27 mouse cellular contexts compared by ENCODE assay signal in genomic region chr11:3989748-3990147, GRCm38 (mm10). TPM values are rescaled to one million over a fixed set of nuclear protein-coding genes. Genes with fewer than 3 reads are reported as not detected.
"Had no signal": no experiment of that assay in that cellular context is flagged by ENCODE, and none has a peak within 500 bp of the region (broad histone marks: within the 10 kb centered on the region; RNA-seq: fewer than 3 reads in every experiment).

No protein-coding gene starts in this region.

- H3K27me3 ChIP-seq: limb, embryonic 12.5 days; limb, embryonic 15.5 days; midbrain, embryonic 15.5 days; neural tube, embryonic 12.5 days had no signal

- H3K27ac ChIP-seq: layer of hippocampus, adult 2 months; limb, embryonic 12.5 days; limb, embryonic 15.5 days; liver, embryonic 14.5 days; macrophage; midbrain, embryonic 12.5 days; midbrain, embryonic 15.5 days; neural tube, embryonic 12.5 days; neural tube, embryonic 15.5 days had no signal

- H3K9ac ChIP-seq: limb, embryonic 12.5 days; limb, embryonic 15.5 days; liver, embryonic 14.5 days; liver, postnatal 0 days; lung, embryonic 14.5 days; midbrain, embryonic 12.5 days; midbrain, embryonic 15.5 days; neural tube, embryonic 12.5 days; neural tube, embryonic 15.5 days had no signal

- H3K36me3 ChIP-seq: limb, embryonic 12.5 days; limb, embryonic 15.5 days; midbrain, embryonic 12.5 days; midbrain, embryonic 15.5 days; neural tube, embryonic 12.5 days; neural tube, embryonic 15.5 days had no signal

- ATAC-seq: hindbrain, embryonic 16.5 days; intestine, embryonic 16.5 days; liver, postnatal 0 days; lung, postnatal 0 days; midbrain, embryonic 15.5 days had no signal

- H3K4me1 ChIP-seq: limb, embryonic 15.5 days; midbrain, embryonic 12.5 days; midbrain, embryonic 15.5 days; neural tube, embryonic 12.5 days; neural tube, embryonic 15.5 days had no signal

- H3K4me3 ChIP-seq: layer of hippocampus, adult 2 months; limb, embryonic 12.5 days; limb, embryonic 15.5 days; midbrain, embryonic 12.5 days; midbrain, embryonic 15.5 days; neural tube, embryonic 12.5 days; neural tube, embryonic 15.5 days had no signal

- DNase-seq: layer of hippocampus, postnatal 36 days; left cerebral cortex, postnatal 4 days; liver, postnatal 0 days; lung, embryonic 14.5 days; right cerebral cortex, adult 18-20 months; right cerebral cortex, postnatal 14 days; right cerebral cortex, postnatal 4 days; thymus, postnatal 25 days had no signal

- H3K9me3 ChIP-seq: limb, embryonic 12.5 days; limb, embryonic 15.5 days; midbrain, embryonic 12.5 days; midbrain, embryonic 15.5 days; neural tube, embryonic 12.5 days; neural tube, embryonic 15.5 days had no signal

- H3K4me2 ChIP-seq: limb, embryonic 12.5 days; limb, embryonic 15.5 days; liver, embryonic 11.5 days; lung, embryonic 14.5 days; midbrain, embryonic 12.5 days; midbrain, embryonic 15.5 days; neural tube, embryonic 12.5 days; neural tube, embryonic 15.5 days had no signal

RNA-seq across cellular contexts. Expression of gene Gal3st1, which starts 6.3 kb away (rescaled TPM):
- polyA plus RNA-seq: macrophage had no signal

RNA-seq across cellular contexts. Expression of gene 4930556J24Rik, which starts 13.2 kb away (rescaled TPM):
- total RNA-seq: layer of hippocampus, adult 2 months; layer of hippocampus, postnatal 10 days; left cerebral cortex, adult 8-10 months; left cerebral cortex, postnatal 14 days; left cerebral cortex, postnatal 4 days; megakaryocyte, adult 5-6 weeks had no signal
- polyA plus RNA-seq: hindbrain, embryonic 16.5 days; intestine, embryonic 16.5 days; large intestine, adult 2 months; limb, embryonic 12.5 days; limb, embryonic 15.5 days; liver, embryonic 14.5 days; liver, postnatal 0 days; lung, postnatal 0 days; macrophage; neural tube, embryonic 15.5 days; thymus, postnatal 0 days had no signal

RNA-seq across cellular contexts. Expression of gene Sec14l4, which starts 41.5 kb away (rescaled TPM):
- total RNA-seq: left cerebral cortex, postnatal 4 days; megakaryocyte, adult 5-6 weeks had no signal
- polyA plus RNA-seq: hindbrain, embryonic 16.5 days; limb, embryonic 12.5 days; macrophage; midbrain, embryonic 12.5 days; midbrain, embryonic 15.5 days; neural tube, embryonic 15.5 days had no signal
